Mouse (Mus musculus) intestine, embryonic 16.5 days (tissue): ENCODE results near the gene Apobec1. TPM values are rescaled to one million over a fixed set of nuclear protein-coding genes. Genes with fewer than 3 reads are reported as not detected.

ENCODE experiments used
- ATAC-seq: fragments of 200-750 bp; cut with Nextera tagmentation; 2 replicates; pipeline ENCODE4 v1.8.0; 2017; ENCODE audit warnings: moderate TSS enrichment, moderate library complexity
- H3K27ac ChIP-seq: fragments of 300-500 bp; sonication (generic); 2 replicates; pipeline ENCODE4 v1.5.1; 2014; ENCODE audit warnings: mild to moderate bottlenecking, low read length
- H3K27me3 ChIP-seq: fragments of 300-500 bp; sonication (generic); replicated peaks from 2 replicates; pipeline ENCODE4 v1.6.1; 2014; ENCODE audit warnings: low read length, control low read depth, mixed read lengths; ENCODE audit not compliant: control insufficient read depth, insufficient read depth
- H3K36me3 ChIP-seq: fragments of 300-500 bp; sonication (generic); 2 replicates; pipeline ENCODE4 v1.6.1; 2014; ENCODE audit warnings: low read length, control low read depth; ENCODE audit not compliant: control insufficient read depth, insufficient read depth
- H3K4me1 ChIP-seq: fragments of 300-500 bp; sonication (generic); 2 replicates; pipeline ENCODE4 v1.6.1; 2014; ENCODE audit warnings: low read length, control low read depth, mixed read lengths; ENCODE audit not compliant: control insufficient read depth, insufficient read depth
- H3K4me2 ChIP-seq: fragments of 300-500 bp; sonication (generic); 2 replicates; pipeline ENCODE4 v1.6.1; 2014; ENCODE audit warnings: low read depth, low read length, control low read depth
- H3K4me3 ChIP-seq: fragments of 300-500 bp; sonication (generic); 2 replicates; pipeline ENCODE4 v1.5.1; 2014; ENCODE audit warnings: mild to moderate bottlenecking, low read length
- H3K9ac ChIP-seq: fragments of 300-500 bp; sonication (generic); 2 replicates; pipeline ENCODE4 v1.6.1; 2014; ENCODE audit warnings: low read depth, low read length
- H3K9me3 ChIP-seq: fragments of 300-500 bp; sonication (generic); 2 replicates; pipeline ENCODE4 v1.6.1; 2016; ENCODE audit warnings: low read length, control low read depth; ENCODE audit not compliant: control insufficient read depth
- WGBS: fragments of 180-500 bp; shearing (Covaris S2); extraction: QIAGEN DNeasy Blood & Tissue Kit; methylation state at CpG from one replicate; pipeline ENCODE4 v1.1.7; 2014; 5-methylcytosine and 5-hydroxymethylcytosine counted together
- polyA plus RNA-seq: library from polyadenylated mRNA; unstranded; fragments of >200 nt; fragmentation: Nextera tagmentation; extraction: Ambion mirVana; gene quantifications from 2 replicates; pipeline ENCODE4 v1.2.1, GENCODE M21; 2015

Gene Apobec1
- polyA plus RNA-seq, 1 experiment from 2014 or later = 9.1 TPM

DNA sequence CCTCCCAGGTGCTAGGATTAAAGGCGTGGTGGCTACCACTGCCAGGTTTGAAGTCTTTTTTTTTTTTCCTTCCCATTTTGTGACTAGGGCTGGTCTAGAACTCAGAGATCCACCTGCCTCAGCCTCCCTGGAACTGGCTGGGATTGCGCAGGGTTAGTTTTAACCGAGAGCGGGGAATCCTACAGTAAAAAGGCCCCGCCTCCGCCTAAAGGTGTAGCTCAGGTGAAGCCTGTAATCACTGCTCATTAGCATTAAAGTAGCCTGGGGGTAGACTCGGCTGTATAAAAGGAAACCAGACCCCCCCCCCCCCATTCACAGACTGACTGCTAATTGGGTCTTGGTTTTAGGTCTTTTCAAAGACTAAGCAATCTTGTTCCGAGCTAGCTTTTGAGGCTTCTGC is 23.9 kb upstream of the Apobec1 start, which contains the start of gene Dppa3:
TSS of gene Dppa3 (plus strand) at position 301 of the 400 bp plus-strand sequence.
- Histone ChIP-seq H3K4me3 (peak within 1 kb of the TSS; percentile 21; the same call in 1 of the 2 replicates), H3K36me3 (no peaks in the 10 kb centered on the region), H3K9me3 (no peaks in the 10 kb centered on the region), H3K27ac (no peak within 1 kb of the TSS), H3K4me1 (no peaks in the 10 kb centered on the region), H3K27me3 (no peaks in the 10 kb centered on the region; the same call in 1 of the 2 replicates), H3K4me2 (peak within 1 kb of the TSS; percentile 49), H3K9ac (no peak within 1 kb of the TSS)
- WGBS = 91% methylated on average over 8 of the region's 8 CpGs
- no peak for ATAC-seq

- no peak overlapping the region for H3K9ac ChIP-seq
- H3K9me3 ChIP-seq = no peaks in the 10 kb centered on the region
- no peaks in the 10 kb centered on the region for H3K36me3 ChIP-seq
- no peak overlapping the region for H3K27ac ChIP-seq
- H3K27me3 ChIP-seq = no peaks in the 10 kb centered on the region; the same call in 1 of the 2 replicates
- no peak for ATAC-seq
- H3K4me3 ChIP-seq = no peak overlapping the region
- WGBS = 69% methylated on average over 4 of the region's 4 CpGs
- no peak overlapping the region for H3K4me2 ChIP-seq
- no peaks in the 10 kb centered on the region for H3K4me1 ChIP-seq
These were observed 22.9 kb upstream of the Apobec1 start for GRCm38 (mm10) chr6:122625156-122625555.

DNA sequence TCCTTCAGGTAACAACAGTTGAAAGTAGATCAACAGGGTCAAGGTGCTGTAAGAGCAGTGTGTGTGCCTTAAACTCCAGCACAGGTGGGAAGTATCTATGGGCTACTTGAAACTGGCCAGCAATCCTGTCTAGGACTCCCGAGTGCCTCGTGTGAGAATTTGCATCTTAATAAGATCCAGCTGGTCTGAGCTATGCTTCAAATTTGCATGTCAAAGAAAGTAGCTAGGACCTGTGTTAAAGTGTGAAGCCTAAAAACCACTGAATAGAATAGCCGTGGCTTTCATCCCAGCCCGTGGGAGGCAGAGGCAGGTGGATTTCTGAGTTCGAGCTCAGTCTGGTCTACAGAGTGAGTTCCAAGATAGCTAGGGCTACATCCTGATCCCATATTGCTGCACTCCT is 22.2 kb upstream of the Apobec1 start:
- Histone ChIP-seq H3K4me2 (no peak overlapping the region), H3K27me3 (no peaks in the 10 kb centered on the region; the same call in 1 of the 2 replicates), H3K36me3 (no peaks in the 10 kb centered on the region), H3K9ac (no peak overlapping the region), H3K27ac (no peak overlapping the region), H3K4me1 (no peaks in the 10 kb centered on the region), H3K4me3 (no peak overlapping the region), H3K9me3 (no peaks in the 10 kb centered on the region)
- 61% methylated on average over 5 of the region's 5 CpGs for WGBS
- ATAC-seq = no peak

GRCm38 (mm10) chr6:122621066-122621465 is 18.8 kb upstream of the Apobec1 start:
- H3K9ac ChIP-seq = no peak overlapping the region
- H3K4me1 ChIP-seq = no peaks in the 10 kb centered on the region
- no peaks in the 10 kb centered on the region for H3K9me3 ChIP-seq
- no peak for ATAC-seq
- no peak overlapping the region for H3K27ac ChIP-seq
- no peak overlapping the region for H3K4me2 ChIP-seq
- no peaks in the 10 kb centered on the region for H3K27me3 ChIP-seq
- no peak overlapping the region for H3K4me3 ChIP-seq
- 87% methylated on average over 6 of the region's 6 CpGs for WGBS
- no peaks in the 10 kb centered on the region for H3K36me3 ChIP-seq

DNA sequence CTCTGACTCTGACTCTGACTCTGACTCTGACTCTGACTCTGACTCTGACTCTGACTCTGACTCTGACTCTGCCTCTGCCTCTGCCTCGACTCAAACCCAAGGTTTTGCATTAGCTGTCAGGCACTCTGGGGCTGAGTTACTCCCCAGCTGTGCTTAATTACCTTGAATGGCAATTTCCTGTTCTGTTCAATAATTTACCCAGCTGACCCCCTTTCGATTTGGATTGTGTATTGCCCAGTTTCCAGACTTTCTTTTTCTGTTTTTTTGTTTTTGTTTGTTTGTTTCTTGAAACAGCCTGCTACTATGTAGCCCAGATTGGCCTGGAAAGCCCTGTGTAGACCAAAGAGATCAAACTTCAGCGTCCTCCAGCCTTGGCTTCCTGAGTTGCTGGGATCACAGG is 13.8 kb upstream of the Apobec1 start:
- Histone ChIP-seq H3K9ac (no peak overlapping the region), H3K4me1 (no peaks in the 10 kb centered on the region), H3K4me2 (no peak overlapping the region), H3K27me3 (no peaks in the 10 kb centered on the region), H3K27ac (no peak overlapping the region), H3K4me3 (no peak overlapping the region), H3K9me3 (no peaks in the 10 kb centered on the region), H3K36me3 (no peaks in the 10 kb centered on the region)
- ATAC-seq = no peak
- WGBS = 62% methylated on average over 3 of the region's 3 CpGs

GRCm38 (mm10) chr6:122614047-122614446 is 11.8 kb upstream of the Apobec1 start:
- no peaks in the 10 kb centered on the region for H3K27me3 ChIP-seq
- no peak overlapping the region for H3K27ac ChIP-seq
- WGBS = 56% methylated on average over 2 of the region's 2 CpGs
- ATAC-seq = no peak
- H3K4me2 ChIP-seq = no peak overlapping the region
- H3K4me3 ChIP-seq = no peak overlapping the region
- H3K9ac ChIP-seq = no peak overlapping the region
- no peaks in the 10 kb centered on the region for H3K4me1 ChIP-seq
- no peaks in the 10 kb centered on the region for H3K9me3 ChIP-seq
- no peaks in the 10 kb centered on the region for H3K36me3 ChIP-seq

DNA sequence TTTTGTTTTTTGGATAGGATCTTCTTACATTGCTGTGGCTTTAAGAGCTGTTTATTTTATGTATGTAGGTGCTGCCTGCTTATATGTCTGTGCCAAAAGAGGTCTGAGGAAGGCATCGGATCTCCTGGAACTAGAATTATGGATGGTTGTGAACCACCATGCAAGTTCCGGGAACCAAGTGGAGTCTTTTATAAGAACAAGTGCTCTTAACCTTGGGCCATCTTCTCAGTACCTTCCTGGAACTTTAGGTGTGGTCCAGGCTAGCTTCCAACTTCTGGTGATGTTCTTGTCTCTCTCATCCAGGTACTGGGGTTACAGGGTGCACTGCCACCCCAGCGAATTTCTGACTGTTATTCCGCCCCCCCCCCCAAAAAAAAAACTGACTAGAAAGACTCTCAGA is 10.2 kb upstream of the Apobec1 start:
- Histone ChIP-seq H3K9me3 (no peaks in the 10 kb centered on the region), H3K27ac (no peak overlapping the region), H3K4me3 (no peak overlapping the region), H3K36me3 (no peaks in the 10 kb centered on the region), H3K9ac (no peak overlapping the region), H3K4me1 (no peaks in the 10 kb centered on the region), H3K4me2 (no peak overlapping the region), H3K27me3 (no peaks in the 10 kb centered on the region)
- 89% methylated on average over 4 of the region's 4 CpGs for WGBS
- no peak for ATAC-seq

DNA sequence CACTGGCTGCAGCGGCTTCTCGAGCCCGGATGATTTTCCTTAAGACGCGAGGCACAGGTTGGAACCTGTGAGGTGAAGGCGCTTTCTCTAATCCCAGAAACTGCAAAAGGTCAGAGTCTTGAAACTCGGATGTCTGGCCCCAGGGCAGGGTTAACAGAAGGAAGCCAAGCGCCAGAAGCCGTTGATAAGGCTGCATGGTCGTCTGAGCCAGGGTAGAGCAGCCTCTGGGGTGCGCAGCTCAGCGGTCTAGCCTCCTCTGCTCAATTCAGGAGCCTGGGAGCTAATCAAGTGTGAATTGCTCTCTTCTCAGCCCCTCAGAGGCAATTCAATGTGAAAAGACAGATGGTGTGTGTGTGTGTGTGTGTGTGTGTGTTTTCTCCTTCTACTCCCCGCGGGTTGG is 7.5 kb upstream of the Apobec1 start, which contains the start of gene Gdf3:
TSS of gene Gdf3 (minus strand) at position 317 of the 400 bp plus-strand sequence.
- H3K27ac ChIP-seq = no peak within 1 kb of the TSS
- H3K27me3 ChIP-seq = no peaks in the 10 kb centered on the region
- no peak within 1 kb of the TSS for H3K4me3 ChIP-seq
- WGBS = 37% methylated on average over 14 of the region's 14 CpGs
- H3K36me3 ChIP-seq = no peaks in the 10 kb centered on the region
- ATAC-seq = peak; percentile 70
- H3K9ac ChIP-seq = no peak within 1 kb of the TSS
- H3K9me3 ChIP-seq = no peaks in the 10 kb centered on the region
- no peak within 1 kb of the TSS for H3K4me2 ChIP-seq
- no peaks in the 10 kb centered on the region for H3K4me1 ChIP-seq

DNA sequence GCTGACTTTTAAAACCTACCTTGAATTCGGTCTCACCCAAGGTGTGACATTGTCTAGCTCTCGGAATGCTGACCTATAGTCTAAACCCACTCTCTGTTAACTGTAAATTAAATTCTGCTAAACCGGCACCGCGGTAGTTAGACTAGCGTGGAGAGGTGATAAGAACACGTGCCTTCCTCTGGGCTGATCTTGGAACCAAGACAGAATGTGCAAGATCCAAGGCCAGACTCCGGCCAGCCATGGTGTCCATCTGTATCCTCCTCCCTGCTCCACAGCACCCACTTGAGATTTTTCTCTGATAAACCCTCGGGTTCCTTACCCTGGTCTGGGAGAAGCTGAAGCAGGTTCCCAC is 7.1 kb upstream of the Apobec1 start:
- peak; percentile 27; the same call in 1 of the 2 replicates for ATAC-seq
- Histone ChIP-seq H3K36me3 (no peaks in the 10 kb centered on the region), H3K27ac (no peak overlapping the region), H3K4me3 (no peak overlapping the region), H3K9me3 (no peaks in the 10 kb centered on the region), H3K27me3 (no peaks in the 10 kb centered on the region), H3K4me1 (no peaks in the 10 kb centered on the region), H3K4me2 (no peak overlapping the region), H3K9ac (no peak overlapping the region)
- 57% methylated on average over 9 of the region's 9 CpGs for WGBS
